Mouse (Mus musculus): Measurements from ENCODE around the gene Atrnl1. TPM values are rescaled to one million over a fixed set of nuclear protein-coding genes. Genes with fewer than 3 reads are reported as not detected.

The Atrnl1 gene
- polyA plus RNA-seq, 1 experiment: 18.6 TPM

GRCm38 (mm10) chr19:58016561-58017453 lies 406.0 kb downstream of the Atrnl1 start:
- WGBS: 69% methylated on average over 9 of the region's 9 CpGs
- Histone ChIP-seq H3K4me3 (replicated peaks; ENCODE audit: extremely low read depth, low read depth, low read length) (no peak overlapping the region), H3K4me1 (ENCODE audit: control insufficient read depth, insufficient read depth, low read length) (peaks cover 4% of the 10 kb centered on the region)
- no peak for DNase-seq
- TF ChIP-seq CTCF (IDR thresholded peaks at IDR 0.05; ENCODE audit: insufficient read depth, low read length) (no peak), POLR2A (IDR thresholded peaks at IDR 0.05; ENCODE audit: borderline replicate concordance, extremely low read depth, low read depth, low read length) (no peak)

- 89% methylated on average over 3 of the region's 3 CpGs for WGBS
- no peak for TF ChIP-seq POLR2A (IDR thresholded peaks at IDR 0.05; ENCODE audit: borderline replicate concordance, extremely low read depth, low read depth, low read length)
- TF ChIP-seq CTCF (IDR thresholded peaks at IDR 0.05; ENCODE audit: insufficient read depth, low read length): no peak
- H3K4me3 ChIP-seq (replicated peaks; ENCODE audit: extremely low read depth, low read depth, low read length): no peak overlapping the region
- peaks cover 4% of the 10 kb centered on the region for H3K4me1 ChIP-seq (ENCODE audit: control insufficient read depth, insufficient read depth, low read length)
- no peak for DNase-seq
Observed at GRCm38 (mm10) chr19:58017468-58017867, 406.6 kb downstream of the Atrnl1 start.

- WGBS: 86% methylated on average over 5 of the region's 5 CpGs
- TF ChIP-seq CTCF (IDR thresholded peaks at IDR 0.05; ENCODE audit: insufficient read depth, low read length) (no peak), POLR2A (IDR thresholded peaks at IDR 0.05; ENCODE audit: borderline replicate concordance, extremely low read depth, low read depth, low read length) (no peak)
- no peak for DNase-seq
- H3K4me3 ChIP-seq (replicated peaks; ENCODE audit: extremely low read depth, low read depth, low read length): no peak overlapping the region
- peaks cover 4% of the 10 kb centered on the region for H3K4me1 ChIP-seq (ENCODE audit: control insufficient read depth, insufficient read depth, low read length)
Observed at GRCm38 (mm10) chr19:58018698-58019097, 407.9 kb downstream of the Atrnl1 start.

GRCm38 (mm10) chr19:58021514-58022284 lies 410.9 kb downstream of the Atrnl1 start:
- WGBS: 94% methylated on average over 8 of the region's 8 CpGs
- Histone ChIP-seq H3K4me1 (ENCODE audit: control insufficient read depth, insufficient read depth, low read length) (peaks cover 3% of the 10 kb centered on the region), H3K4me3 (replicated peaks; ENCODE audit: extremely low read depth, low read depth, low read length) (no peak overlapping the region)
- DNase-seq: no peak
- TF ChIP-seq CTCF (IDR thresholded peaks at IDR 0.05; ENCODE audit: insufficient read depth, low read length) (no peak), POLR2A (IDR thresholded peaks at IDR 0.05; ENCODE audit: borderline replicate concordance, extremely low read depth, low read depth, low read length) (no peak)

GRCm38 (mm10) chr19:58023216-58023825 lies 412.5 kb downstream of the Atrnl1 start:
- Histone ChIP-seq H3K4me3 (replicated peaks; ENCODE audit: extremely low read depth, low read depth, low read length) (no peak overlapping the region), H3K4me1 (ENCODE audit: control insufficient read depth, insufficient read depth, low read length) (no peaks in the 10 kb centered on the region)
- no peak for DNase-seq
- no peak for TF ChIP-seq POLR2A (IDR thresholded peaks at IDR 0.05; ENCODE audit: borderline replicate concordance, extremely low read depth, low read depth, low read length)
- TF ChIP-seq CTCF (IDR thresholded peaks at IDR 0.05; ENCODE audit: insufficient read depth, low read length): no peak
- WGBS: 90% methylated on average over 14 of the region's 14 CpGs

GRCm38 (mm10) chr19:58025053-58025452 lies 414.2 kb downstream of the Atrnl1 start:
- TF ChIP-seq CTCF (IDR thresholded peaks at IDR 0.05; ENCODE audit: insufficient read depth, low read length) (no peak), POLR2A (IDR thresholded peaks at IDR 0.05; ENCODE audit: borderline replicate concordance, extremely low read depth, low read depth, low read length) (no peak)
- DNase-seq: no peak
- Histone ChIP-seq H3K4me3 (replicated peaks; ENCODE audit: extremely low read depth, low read depth, low read length) (no peak overlapping the region), H3K4me1 (ENCODE audit: control insufficient read depth, insufficient read depth, low read length) (no peaks in the 10 kb centered on the region)
- 85% methylated on average over 2 of the region's 2 CpGs for WGBS

- WGBS: 68% methylated on average over 2 of the region's 2 CpGs
- DNase-seq: no peak
- no peaks in the 10 kb centered on the region for H3K4me1 ChIP-seq (ENCODE audit: control insufficient read depth, insufficient read depth, low read length)
- no peak for TF ChIP-seq POLR2A (IDR thresholded peaks at IDR 0.05; ENCODE audit: borderline replicate concordance, extremely low read depth, low read depth, low read length)
- TF ChIP-seq CTCF (IDR thresholded peaks at IDR 0.05; ENCODE audit: insufficient read depth, low read length): no peak
- no peak overlapping the region for H3K4me3 ChIP-seq (replicated peaks; ENCODE audit: extremely low read depth, low read depth, low read length)
Observed at GRCm38 (mm10) chr19:58029661-58030060, 418.8 kb downstream of the Atrnl1 start.

GRCm38 (mm10) chr19:58033241-58033640 lies 422.4 kb downstream of the Atrnl1 start:
- TF ChIP-seq POLR2A (IDR thresholded peaks at IDR 0.05; ENCODE audit: borderline replicate concordance, extremely low read depth, low read depth, low read length) (no peak), CTCF (IDR thresholded peaks at IDR 0.05; ENCODE audit: insufficient read depth, low read length) (no peak)
- 84% methylated on average over 5 of the region's 5 CpGs for WGBS
- no peaks in the 10 kb centered on the region for H3K4me1 ChIP-seq (ENCODE audit: control insufficient read depth, insufficient read depth, low read length)
- H3K4me3 ChIP-seq (replicated peaks; ENCODE audit: extremely low read depth, low read depth, low read length): no peak overlapping the region
- DNase-seq: no peak

- no peak overlapping the region for H3K4me3 ChIP-seq (replicated peaks; ENCODE audit: extremely low read depth, low read depth, low read length)
- DNase-seq: no peak
- no peak for TF ChIP-seq CTCF (IDR thresholded peaks at IDR 0.05; ENCODE audit: insufficient read depth, low read length)
- TF ChIP-seq POLR2A (IDR thresholded peaks at IDR 0.05; ENCODE audit: borderline replicate concordance, extremely low read depth, low read depth, low read length): no peak
- H3K4me1 ChIP-seq (ENCODE audit: control insufficient read depth, insufficient read depth, low read length): no peaks in the 10 kb centered on the region
- WGBS: 84% methylated on average over 3 of the region's 3 CpGs
Observed at GRCm38 (mm10) chr19:58036166-58036565, 425.3 kb downstream of the Atrnl1 start.
